Mouse (Mus musculus): ENCODE measurements around the gene P2ry2. TPM values are rescaled to one million over a fixed set of nuclear protein-coding genes. Genes with fewer than 3 reads are reported as not detected.

Gene P2ry2
- polyA plus RNA-seq, 1 experiment from 2014 or later = 0.65 TPM

DNA sequence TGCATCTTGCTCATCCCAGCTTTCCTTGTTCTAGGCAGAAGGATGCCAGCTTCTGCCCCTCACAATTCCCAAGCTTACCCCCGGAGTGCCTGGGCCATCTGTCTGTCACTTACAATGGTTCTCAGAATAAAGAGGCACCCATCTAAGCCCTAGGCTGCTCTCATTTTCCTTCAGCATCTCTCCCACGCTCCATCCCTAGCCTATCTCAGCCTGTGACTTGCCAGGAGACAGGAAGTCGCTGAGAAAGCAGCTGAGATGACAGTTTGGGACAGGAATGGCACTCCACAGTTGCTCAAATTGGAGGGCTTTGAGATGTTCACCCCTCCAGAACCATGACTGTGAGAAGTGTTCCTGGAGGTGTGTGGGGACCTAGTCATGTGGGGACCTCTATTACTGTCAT, 39.8 kb downstream of the P2ry2 start:
- Histone ChIP-seq H3K4me2 (no peak overlapping the region), H3K27ac (no peak overlapping the region), H3K9me3 (no peaks in the 10 kb centered on the region), H3K4me3 (no peak overlapping the region), H3K36me3 (no peaks in the 10 kb centered on the region), H3K9ac (0 out of 2 replicates have a peak overlapping the region, but pooled peaks have one; percentile 19), H3K27me3 (peaks cover 42% of the 10 kb centered on the region), H3K4me1 (replicated peaks) (peaks cover 15% of the 10 kb centered on the region)
- 38% methylated on average over 3 of the region's 3 CpGs for WGBS
- ATAC-seq (ENCODE audit: low FRiP score) = no peak

DNA sequence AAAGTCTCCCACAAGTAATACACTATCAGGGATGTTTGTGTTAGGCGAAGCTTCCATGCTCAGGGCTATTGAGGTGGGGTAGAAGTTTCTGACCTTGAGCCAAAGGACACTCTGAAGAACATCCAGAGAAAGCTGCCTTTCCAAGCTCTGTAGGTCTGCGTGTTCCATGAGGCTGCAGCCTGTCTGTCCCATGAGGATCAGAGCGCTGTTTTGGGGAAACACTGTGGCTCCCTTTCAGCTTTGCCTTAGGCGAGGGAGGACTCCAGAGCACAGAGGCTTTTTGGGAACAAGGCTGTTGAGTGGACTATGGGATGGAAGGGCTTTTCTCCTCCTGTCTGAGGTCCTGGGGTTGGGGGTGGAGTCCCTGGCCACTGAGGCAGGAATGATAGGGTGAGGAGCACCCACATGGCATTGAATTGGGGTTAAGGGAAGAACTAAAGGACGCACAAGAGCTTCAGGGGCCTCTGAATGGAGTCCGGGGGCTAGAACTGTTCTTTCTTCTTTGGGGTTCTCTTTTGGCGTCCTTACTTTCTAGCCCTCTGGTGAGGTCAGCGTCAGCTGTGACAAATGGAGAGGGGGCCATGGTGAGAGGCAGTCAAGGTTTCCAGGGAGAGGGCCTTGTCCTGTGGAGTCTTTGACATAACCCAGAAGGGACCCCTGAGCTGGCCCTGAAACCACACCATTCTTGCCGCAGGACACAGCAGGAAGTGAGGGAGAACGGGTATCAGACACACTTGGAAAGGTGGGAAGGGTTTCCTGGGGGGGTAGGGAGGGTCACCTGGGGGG, 43.6 kb downstream of the P2ry2 start:
- no peaks in the 10 kb centered on the region for H3K36me3 ChIP-seq
- peaks cover 7% of the 10 kb centered on the region for H3K4me1 ChIP-seq (replicated peaks)
- WGBS = 79% methylated on average over 10 of the region's 10 CpGs
- H3K27me3 ChIP-seq = peaks cover 24% of the 10 kb centered on the region
- no peak overlapping the region for H3K4me2 ChIP-seq
- ATAC-seq (ENCODE audit: low FRiP score) = no peak
- H3K9me3 ChIP-seq = no peaks in the 10 kb centered on the region
- no peak overlapping the region for H3K27ac ChIP-seq
- H3K9ac ChIP-seq = no peak overlapping the region
- no peak overlapping the region for H3K4me3 ChIP-seq

DNA sequence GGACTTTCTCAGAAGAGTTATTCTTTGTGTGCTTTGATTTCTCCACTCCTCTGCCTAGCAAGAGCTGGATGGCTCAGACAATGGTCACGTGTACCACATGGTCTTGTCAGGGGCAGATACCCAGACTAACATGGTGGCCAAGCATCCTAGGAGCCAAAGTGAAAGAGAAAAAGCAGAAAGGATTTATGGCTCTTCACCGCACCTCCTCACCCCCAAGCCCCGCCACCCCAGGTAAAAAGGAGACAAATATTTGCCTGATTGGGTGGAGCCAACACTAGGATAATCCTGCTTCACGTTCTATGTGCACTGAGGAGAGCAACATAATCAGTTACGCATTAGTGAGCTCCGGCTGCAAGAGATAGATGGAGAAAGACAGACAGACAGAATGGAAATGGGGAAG, 44.3 kb downstream of the P2ry2 start:
- ATAC-seq (ENCODE audit: low FRiP score) = no peak
- Histone ChIP-seq H3K4me2 (no peak overlapping the region), H3K27ac (no peak overlapping the region), H3K27me3 (peaks cover 17% of the 10 kb centered on the region), H3K9me3 (no peaks in the 10 kb centered on the region), H3K4me3 (no peak overlapping the region), H3K9ac (no peak overlapping the region), H3K4me1 (replicated peaks) (0 out of 2 replicates have a peak, but pooled peaks cover 5% of the 10 kb centered on the region), H3K36me3 (no peaks in the 10 kb centered on the region)
- 85% methylated on average over 6 of the region's 6 CpGs for WGBS

DNA sequence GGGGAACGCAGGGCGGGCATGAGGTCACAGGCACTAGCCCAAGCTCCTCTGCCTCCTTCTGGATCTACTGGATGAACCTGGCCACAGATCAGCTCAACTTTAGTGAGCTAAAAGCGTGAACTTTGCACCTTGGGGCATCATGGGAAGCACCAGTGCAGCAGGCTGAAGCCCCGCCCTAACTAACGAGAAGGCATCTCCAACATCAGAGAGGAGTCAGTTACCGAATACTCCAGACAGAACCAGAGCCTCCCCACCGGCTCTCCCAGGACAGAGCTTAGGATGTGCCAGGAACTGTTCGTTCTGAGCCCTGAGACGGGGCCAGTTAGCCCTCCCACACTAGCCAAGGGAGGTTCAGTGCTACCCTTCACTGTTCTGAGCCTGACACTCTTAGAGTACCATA, 44.8 kb downstream of the P2ry2 start:
- Histone ChIP-seq H3K27ac (no peak overlapping the region), H3K27me3 (peaks cover 12% of the 10 kb centered on the region), H3K9me3 (no peaks in the 10 kb centered on the region), H3K4me2 (no peak overlapping the region), H3K4me1 (replicated peaks) (0 out of 2 replicates have a peak, but pooled peaks cover 8% of the 10 kb centered on the region), H3K4me3 (no peak overlapping the region), H3K36me3 (no peaks in the 10 kb centered on the region), H3K9ac (no peak overlapping the region)
- no peak for ATAC-seq (ENCODE audit: low FRiP score)
- WGBS = 83% methylated on average over 9 of the region's 9 CpGs

DNA sequence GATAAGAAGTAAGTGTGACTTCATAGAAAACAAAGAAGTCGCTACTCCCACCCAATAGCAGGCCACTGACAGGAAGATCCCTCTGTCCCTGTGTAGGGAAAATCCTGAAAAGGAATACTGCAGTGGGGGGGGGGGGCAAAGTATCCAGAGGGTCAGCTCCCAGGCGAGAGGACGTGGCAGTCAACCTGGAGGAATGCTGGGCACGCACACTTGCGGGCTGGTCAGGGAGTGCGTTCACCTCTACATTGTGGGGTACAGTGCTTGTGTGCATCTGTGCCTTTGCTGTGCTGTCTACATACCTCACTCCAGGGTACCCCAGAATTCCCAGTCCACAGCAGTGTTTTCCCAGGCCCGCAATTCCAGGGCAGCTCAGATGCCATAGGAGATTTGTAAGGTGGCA, 46.7 kb downstream of the P2ry2 start:
- Histone ChIP-seq H3K4me3 (no peak overlapping the region), H3K36me3 (no peaks in the 10 kb centered on the region), H3K27me3 (no peaks in the 10 kb centered on the region), H3K4me1 (replicated peaks) (0 out of 2 replicates have a peak, but pooled peaks cover 5% of the 10 kb centered on the region), H3K9ac (no peak overlapping the region), H3K27ac (no peak overlapping the region), H3K9me3 (no peaks in the 10 kb centered on the region), H3K4me2 (no peak overlapping the region)
- no peak for ATAC-seq (ENCODE audit: low FRiP score)
- WGBS = 83% methylated on average over 7 of the region's 7 CpGs

DNA sequence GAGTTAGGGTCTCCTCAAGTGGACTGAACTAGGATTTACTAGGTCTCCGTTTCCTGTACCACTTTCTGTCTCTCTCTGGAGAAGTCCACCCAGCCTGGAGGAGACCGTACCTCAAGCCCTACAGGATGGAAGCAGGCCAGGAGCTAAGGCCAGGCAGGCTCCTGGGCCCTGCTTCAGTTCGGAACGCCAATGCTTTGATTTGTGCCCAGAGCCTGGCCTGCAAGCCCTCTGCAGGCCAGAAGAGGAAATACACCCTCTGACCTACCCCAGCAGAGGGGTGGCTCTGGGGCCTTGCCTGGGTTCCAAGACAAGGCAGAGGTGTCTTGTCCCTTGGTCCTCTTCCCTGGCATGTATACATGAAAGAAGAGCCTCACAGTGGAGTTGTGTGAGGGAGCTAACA, 47.6 kb downstream of the P2ry2 start:
- no peak for ATAC-seq (ENCODE audit: low FRiP score)
- no peak overlapping the region for H3K27ac ChIP-seq

DNA sequence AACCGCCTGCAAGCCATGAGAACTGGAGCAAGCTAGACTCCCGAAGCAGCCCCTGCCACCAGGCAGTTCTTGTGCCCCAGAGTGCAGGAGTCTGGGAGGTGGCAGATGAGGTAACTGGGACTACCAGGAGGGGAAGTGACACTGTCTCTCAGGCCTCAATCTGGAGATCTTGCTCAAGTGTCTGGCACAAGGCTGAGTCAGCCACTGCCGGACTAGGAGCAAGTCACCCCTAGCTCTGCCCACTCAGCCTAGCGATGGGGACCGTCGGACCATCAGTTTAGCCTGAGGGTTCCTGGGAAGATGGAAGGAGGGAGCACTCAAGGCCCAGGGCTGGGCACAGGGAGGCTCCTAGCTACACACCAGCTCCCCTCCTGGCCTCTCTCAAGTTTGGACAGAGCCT, 48.4 kb downstream of the P2ry2 start:
- no peaks in the 10 kb centered on the region for H3K36me3 ChIP-seq
- 0 out of 2 replicates have a peak, but pooled peaks cover 5% of the 10 kb centered on the region for H3K4me1 ChIP-seq (replicated peaks)
- WGBS = 84% methylated on average over 6 of the region's 6 CpGs
- no peak overlapping the region for H3K27ac ChIP-seq
- no peak overlapping the region for H3K4me3 ChIP-seq
- H3K9me3 ChIP-seq = no peaks in the 10 kb centered on the region
- no peak overlapping the region for H3K4me2 ChIP-seq
- no peak for ATAC-seq (ENCODE audit: low FRiP score)
- no peak overlapping the region for H3K9ac ChIP-seq
- no peaks in the 10 kb centered on the region for H3K27me3 ChIP-seq

More for the DNA sequence above, 47.6 kb downstream of the P2ry2 start:
- Histone ChIP-seq H3K9ac (no peak overlapping the region), H3K27me3 (no peaks in the 10 kb centered on the region), H3K4me3 (no peak overlapping the region), H3K36me3 (no peaks in the 10 kb centered on the region), H3K4me2 (no peak overlapping the region), H3K9me3 (no peaks in the 10 kb centered on the region), H3K4me1 (replicated peaks) (0 out of 2 replicates have a peak, but pooled peaks cover 5% of the 10 kb centered on the region)
- WGBS = 24% methylated on average over 4 of the region's 4 CpGs

DNA sequence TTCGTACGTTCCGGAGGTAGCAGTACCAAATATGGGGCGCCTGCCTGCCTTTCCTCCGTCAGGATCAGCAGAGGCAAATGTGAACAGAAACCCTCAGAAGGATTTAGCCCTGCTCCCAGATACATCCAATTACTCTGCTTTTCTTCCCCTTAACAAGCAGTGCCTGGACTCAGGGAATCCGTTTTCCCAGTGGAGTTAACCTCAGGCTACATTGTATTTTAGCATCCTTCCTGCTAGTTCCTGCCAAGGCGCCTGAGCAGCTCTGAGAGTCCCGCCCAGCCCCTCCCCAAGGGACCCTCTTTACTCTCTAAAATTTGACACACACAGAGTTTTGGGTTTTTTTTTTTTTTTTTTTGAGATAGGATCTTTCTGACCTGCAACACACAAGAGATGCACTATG, 49.3 kb downstream of the P2ry2 start:
- Histone ChIP-seq H3K4me3 (no peak overlapping the region), H3K9me3 (no peaks in the 10 kb centered on the region), H3K4me2 (no peak overlapping the region), H3K36me3 (no peaks in the 10 kb centered on the region), H3K4me1 (replicated peaks) (0 out of 2 replicates have a peak, but pooled peaks cover 5% of the 10 kb centered on the region), H3K27ac (no peak overlapping the region), H3K27me3 (no peaks in the 10 kb centered on the region), H3K9ac (no peak overlapping the region)
- no peak for ATAC-seq (ENCODE audit: low FRiP score)
- WGBS = 75% methylated on average over 8 of the region's 8 CpGs

DNA sequence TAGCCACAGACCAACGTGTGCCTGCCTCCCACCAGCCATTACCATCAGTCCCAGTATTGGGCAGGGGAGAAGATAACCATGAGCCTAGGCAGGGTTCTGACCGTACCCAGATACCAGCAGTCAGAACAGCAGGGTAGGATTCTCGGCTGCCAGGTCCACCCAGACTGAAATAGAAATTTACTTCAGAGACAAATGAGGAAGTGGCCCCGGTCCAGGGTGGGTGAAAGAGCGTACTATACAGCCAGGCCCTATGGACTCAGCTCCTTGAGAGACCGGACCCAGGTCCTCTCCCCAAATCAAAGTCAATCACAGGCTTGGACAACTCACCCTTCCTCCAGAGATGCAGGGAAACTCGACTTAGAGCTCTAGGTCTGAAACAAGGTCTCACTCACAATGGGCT, 51.5 kb downstream of the P2ry2 start:
- Histone ChIP-seq H3K36me3 (no peaks in the 10 kb centered on the region), H3K27me3 (no peaks in the 10 kb centered on the region), H3K4me2 (no peak overlapping the region), H3K4me1 (replicated peaks) (0 out of 2 replicates have a peak, but pooled peaks cover 5% of the 10 kb centered on the region), H3K4me3 (no peak overlapping the region), H3K9me3 (no peaks in the 10 kb centered on the region), H3K9ac (no peak overlapping the region), H3K27ac (no peak overlapping the region)
- ATAC-seq (ENCODE audit: low FRiP score) = no peak
- WGBS = 77% methylated on average over 7 of the region's 7 CpGs

DNA sequence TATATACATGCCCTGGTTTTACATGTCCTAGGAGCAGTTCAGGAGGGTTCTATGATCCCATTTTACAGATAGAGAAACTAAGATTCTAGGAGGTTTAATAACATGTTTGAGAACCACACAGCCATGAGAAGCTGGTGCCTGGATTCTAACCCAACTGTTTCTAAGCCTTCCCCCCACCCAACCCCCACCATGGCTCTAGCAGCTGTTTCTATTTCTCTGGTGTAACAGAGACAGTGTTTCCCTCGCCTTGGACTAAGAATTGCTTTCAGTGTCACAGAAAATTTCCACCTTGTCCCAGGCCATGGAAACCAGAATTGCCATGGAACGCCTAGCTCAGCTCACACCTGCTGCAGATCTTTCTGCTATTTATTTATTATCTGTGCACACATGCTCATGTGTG, 52.2 kb downstream of the P2ry2 start:
- Histone ChIP-seq H3K4me3 (no peak overlapping the region), H3K27me3 (no peaks in the 10 kb centered on the region), H3K4me1 (replicated peaks) (0 out of 2 replicates have a peak, but pooled peaks cover 5% of the 10 kb centered on the region), H3K36me3 (no peaks in the 10 kb centered on the region), H3K4me2 (no peak overlapping the region), H3K9me3 (no peaks in the 10 kb centered on the region), H3K27ac (no peak overlapping the region), H3K9ac (no peak overlapping the region)
- 81% methylated on average over 2 of the region's 2 CpGs for WGBS
- ATAC-seq (ENCODE audit: low FRiP score) = no peak

DNA sequence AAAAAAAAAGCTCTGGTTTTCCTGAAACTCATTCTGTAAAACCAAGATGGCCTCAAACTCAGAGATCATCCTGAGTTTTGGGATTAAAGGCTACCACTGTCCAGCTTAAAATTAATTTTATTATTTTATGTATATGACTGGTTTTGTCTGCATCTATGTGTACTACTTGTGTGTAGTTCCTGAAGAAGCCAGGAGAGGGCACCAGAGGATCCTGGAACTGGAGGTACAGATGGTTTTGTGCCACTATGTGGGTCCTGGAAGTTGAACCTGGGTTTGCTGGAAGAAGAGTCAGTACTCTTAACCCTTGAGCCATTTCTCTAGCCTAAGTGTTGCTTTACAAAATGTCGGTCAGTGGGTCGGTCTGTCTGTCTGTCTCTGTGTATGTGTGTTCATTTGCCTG, 54.2 kb downstream of the P2ry2 start:
- 85% methylated on average over 2 of the region's 2 CpGs for WGBS
- H3K9ac ChIP-seq = no peak overlapping the region
- H3K27ac ChIP-seq = no peak overlapping the region
- no peaks in the 10 kb centered on the region for H3K36me3 ChIP-seq
- no peak overlapping the region for H3K4me2 ChIP-seq
- no peak for ATAC-seq (ENCODE audit: low FRiP score)
- 0 out of 2 replicates have a peak, but pooled peaks cover 5% of the 10 kb centered on the region for H3K4me1 ChIP-seq (replicated peaks)
- H3K4me3 ChIP-seq = no peak overlapping the region
- no peaks in the 10 kb centered on the region for H3K9me3 ChIP-seq
- H3K27me3 ChIP-seq = no peaks in the 10 kb centered on the region

DNA sequence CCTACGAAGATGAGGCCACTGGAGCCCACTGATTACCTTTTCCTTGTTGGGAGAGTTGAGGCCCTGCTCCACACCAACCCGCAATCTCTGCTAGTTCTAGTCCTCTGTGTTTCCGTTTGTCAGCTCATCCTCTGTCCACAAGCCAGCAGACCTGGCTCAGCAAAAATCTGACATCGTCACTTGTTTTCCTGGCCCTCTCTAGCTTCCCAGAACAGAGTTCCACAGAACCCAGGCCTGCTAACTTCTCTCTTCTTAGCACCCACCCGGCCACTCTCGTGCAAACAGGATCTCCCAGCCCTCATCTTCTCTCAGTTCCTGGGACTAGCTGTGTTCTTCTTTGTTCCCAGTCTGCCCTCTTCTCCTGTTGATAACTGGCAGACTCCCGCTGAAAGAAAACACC, 60.0 kb downstream of the P2ry2 start:
- Histone ChIP-seq H3K4me2 (no peak overlapping the region), H3K27ac (no peak overlapping the region), H3K27me3 (0 out of 2 replicates have a peak, but pooled peaks cover 4% of the 10 kb centered on the region), H3K36me3 (no peaks in the 10 kb centered on the region), H3K4me1 (replicated peaks) (0 out of 2 replicates have a peak, but pooled peaks cover 4% of the 10 kb centered on the region), H3K9me3 (no peaks in the 10 kb centered on the region), H3K9ac (no peak overlapping the region), H3K4me3 (no peak overlapping the region)
- 84% methylated on average over 7 of the region's 7 CpGs for WGBS
- ATAC-seq (ENCODE audit: low FRiP score) = no peak

DNA sequence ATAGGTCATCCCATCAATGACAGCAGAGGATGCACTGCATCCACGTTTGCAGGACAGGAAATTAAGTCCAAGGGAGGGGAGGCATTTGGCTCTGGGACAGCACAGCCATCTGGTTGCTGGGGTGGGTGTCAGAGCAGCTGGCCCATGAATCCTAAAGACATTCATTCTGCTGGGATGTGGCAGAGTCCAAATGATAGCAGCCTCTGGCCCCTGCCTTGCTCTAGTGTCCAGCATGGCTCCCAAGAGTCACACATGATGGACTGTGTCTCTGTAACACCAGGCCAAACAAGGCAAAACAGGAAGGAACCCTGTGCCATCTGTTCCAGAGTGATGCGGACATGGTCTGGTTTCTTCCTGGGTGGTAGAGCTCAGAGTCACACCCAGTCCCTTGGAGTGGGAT, 60.8 kb downstream of the P2ry2 start:
- H3K4me2 ChIP-seq = no peak overlapping the region
- no peak overlapping the region for H3K27ac ChIP-seq
- no peak overlapping the region for H3K4me3 ChIP-seq
- 68% methylated on average over 2 of the region's 2 CpGs for WGBS
- H3K9ac ChIP-seq = no peak overlapping the region
- no peaks in the 10 kb centered on the region for H3K36me3 ChIP-seq
- H3K4me1 ChIP-seq (replicated peaks) = 0 out of 2 replicates have a peak, but pooled peaks cover 4% of the 10 kb centered on the region
- no peaks in the 10 kb centered on the region for H3K9me3 ChIP-seq
- ATAC-seq (ENCODE audit: low FRiP score) = no peak
- 0 out of 2 replicates have a peak, but pooled peaks cover 4% of the 10 kb centered on the region for H3K27me3 ChIP-seq

All from hindbrain, embryonic 13.5 days (tissue).